Comparison of ENCODE assay signal across 11 mouse cellular contexts in genomic region chr5:137682526-137682925, GRCm38 (mm10). TPM values are rescaled to one million over a fixed set of nuclear protein-coding genes. Genes with fewer than 3 reads are reported as not detected.
A peak's percentile ranks its signal among the peaks of the same experiment; 100 is the strongest.
DNase-seq lines count a peak whose midpoint lies in the region; ATAC-seq and TF ChIP-seq lines count a peak whose summit lies in the region.
"Had no signal": no experiment of that assay in that cellular context is flagged by ENCODE, and none has a peak within 500 bp of the region (broad histone marks: within the 10 kb centered on the region; RNA-seq: fewer than 3 reads in every experiment).

No protein-coding gene starts in this region.

- H3K27me3 ChIP-seq in intestine, embryonic 14.5 days (replicated peaks; ENCODE audit: control insufficient read depth, insufficient read depth, low read length), result no peaks in the 10 kb centered on the region
- H3K27me3 ChIP-seq in intestine, embryonic 16.5 days (replicated peaks; ENCODE audit: control insufficient read depth, insufficient read depth, low read length), result no peaks in the 10 kb centered on the region
- H3K27me3 ChIP-seq in forebrain, embryonic 15.5 days, result no peaks in the 10 kb centered on the region
- no peaks in the 10 kb centered on the region for H3K27me3 ChIP-seq in liver, postnatal 0 days (ENCODE audit: insufficient read depth, low read length)

- no peak for TF ChIP-seq CTCF in liver, postnatal 0 days (IDR thresholded peaks at IDR 0.05; ENCODE audit: low read depth)

- no peak for ATAC-seq in intestine, embryonic 14.5 days (replicated peaks; ENCODE audit: low FRiP score, low TSS enrichment, low read depth)
- no peak for ATAC-seq in intestine, embryonic 16.5 days
- no peak for ATAC-seq in forebrain, embryonic 15.5 days (replicated peaks)
- ATAC-seq in liver, postnatal 0 days, result no peak
- ATAC-seq in CD4-positive, CD25-positive, alpha-beta regulatory T cell, adult 4 months, result no peak

- H3K27ac ChIP-seq in intestine, embryonic 14.5 days (ENCODE audit: low read depth), result no peak overlapping the region
- no peak overlapping the region for H3K27ac ChIP-seq in intestine, embryonic 16.5 days (ENCODE audit: low read length)
- H3K27ac ChIP-seq in forebrain, embryonic 15.5 days (replicated peaks), result no peak overlapping the region; the same call in 1 of the 2 replicates
- H3K27ac ChIP-seq in liver, postnatal 0 days (ENCODE audit: low read depth), result no peak overlapping the region

- peaks cover 9% of the 10 kb centered on the region for H3K4me1 ChIP-seq in intestine, embryonic 14.5 days (replicated peaks; ENCODE audit: control insufficient read depth, insufficient read depth, low read length)
- H3K4me1 ChIP-seq in intestine, embryonic 16.5 days (ENCODE audit: control insufficient read depth, insufficient read depth, low read length), result peaks cover 16% of the 10 kb centered on the region
- H3K4me1 ChIP-seq in forebrain, embryonic 15.5 days, result peaks cover 27% of the 10 kb centered on the region
- peaks cover 45% of the 10 kb centered on the region for H3K4me1 ChIP-seq in liver, postnatal 0 days (ENCODE audit: insufficient read depth)

- no peak for DNase-seq in intestine, embryonic 14.5 days (ENCODE audit: low spot score)
- DNase-seq in brain, adult 2 months (ENCODE audit: low read depth, low spot score), result peak; percentile 68
- DNase-seq in liver, postnatal 0 days, result no peak
- DNase-seq in embryo, embryonic 9.5 days (ENCODE audit: extremely low spot score), result no peak
- no peak for DNase-seq in spleen, adult 12 weeks (ENCODE audit: low spot score)
- DNase-seq: adrenal gland, postnatal 10 days; cerebellum, adult 9-11 months; thymus, postnatal 25 days had no signal

- H3K4me3 ChIP-seq in intestine, embryonic 14.5 days (ENCODE audit: low read depth, low read length), result no peak overlapping the region
- no peak overlapping the region for H3K4me3 ChIP-seq in intestine, embryonic 16.5 days (ENCODE audit: low read length)
- peak overlapping the region; percentile 16; the same call in 1 of the 2 replicates for H3K4me3 ChIP-seq in forebrain, embryonic 15.5 days
- peak overlapping the region; percentile 89 for H3K4me3 ChIP-seq in liver, postnatal 0 days (ENCODE audit: low read depth, low read length)

- no peak for TF ChIP-seq EP300 in liver, postnatal 0 days (IDR thresholded peaks at IDR 0.05; ENCODE audit: low read depth)

- peak overlapping the region; percentile 85 for H3K4me2 ChIP-seq in intestine, embryonic 14.5 days (ENCODE audit: low read length)
- no peak overlapping the region for H3K4me2 ChIP-seq in intestine, embryonic 16.5 days (ENCODE audit: low read depth, low read length)
- H3K4me2 ChIP-seq in forebrain, embryonic 15.5 days (replicated peaks), result peak overlapping the region; percentile 87
- peak overlapping the region; percentile 94 for H3K4me2 ChIP-seq in liver, postnatal 0 days (ENCODE audit: low read depth, low read length)

- 89% methylated on average over 6 of the region's 6 CpGs for WGBS in intestine, embryonic 14.5 days
- WGBS in intestine, embryonic 16.5 days, result 86% methylated on average over 6 of the region's 6 CpGs
- WGBS in forebrain, embryonic 15.5 days, result 56% methylated on average over 6 of the region's 6 CpGs
- WGBS in liver, postnatal 0 days (ENCODE audit: insufficient replicate concordance), result 92% methylated on average over 6 of the region's 6 CpGs

- no peak overlapping the region for H3K9ac ChIP-seq in intestine, embryonic 14.5 days (ENCODE audit: low read length)
- no peak overlapping the region; the same call in 1 of the 2 replicates for H3K9ac ChIP-seq in intestine, embryonic 16.5 days (ENCODE audit: low read depth, low read length)
- H3K9ac ChIP-seq in forebrain, embryonic 15.5 days (replicated peaks), result no peak overlapping the region
- peak overlapping the region; percentile 1; the same call in 1 of the 2 replicates for H3K9ac ChIP-seq in liver, postnatal 0 days (replicated peaks)

- H3K36me3 ChIP-seq in intestine, embryonic 14.5 days (ENCODE audit: control insufficient read depth, insufficient read depth, low read length), result 0 out of 2 replicates have a peak, but pooled peaks cover 6% of the 10 kb centered on the region
- no peaks in the 10 kb centered on the region for H3K36me3 ChIP-seq in intestine, embryonic 16.5 days (ENCODE audit: control insufficient read depth, insufficient read depth, low read length)
- H3K36me3 ChIP-seq in forebrain, embryonic 15.5 days, result no peaks in the 10 kb centered on the region
- peaks cover 36% of the 10 kb centered on the region for H3K36me3 ChIP-seq in liver, postnatal 0 days (replicated peaks; ENCODE audit: insufficient read depth, low read length)

- no peaks in the 10 kb centered on the region for H3K9me3 ChIP-seq in intestine, embryonic 14.5 days (ENCODE audit: control insufficient read depth, low read length)
- no peaks in the 10 kb centered on the region for H3K9me3 ChIP-seq in intestine, embryonic 16.5 days (ENCODE audit: control insufficient read depth, low read length)
- no peaks in the 10 kb centered on the region for H3K9me3 ChIP-seq in forebrain, embryonic 15.5 days
- H3K9me3 ChIP-seq in liver, postnatal 0 days (ENCODE audit: low read length), result no peaks in the 10 kb centered on the region

RNA-seq across cellular contexts. Expression of gene Agfg2, which starts 2.0 kb away (rescaled TPM):
- 16.0 and 16.4 TPM in 2 replicates for polyA plus RNA-seq in intestine, embryonic 14.5 days (2014; fragmentation: Nextera tagmentation; extraction: Ambion mirVana)
- 18.6 and 19.8 TPM in 2 replicates for polyA plus RNA-seq in intestine, embryonic 16.5 days (2015; fragmentation: Nextera tagmentation; extraction: Ambion mirVana)
- 21.2 and 22.7 TPM in 2 replicates for polyA plus RNA-seq in forebrain, embryonic 15.5 days (2015; fragmentation: Nextera tagmentation; extraction: Ambion mirVana)
- 29.5 and 34.1 TPM in 2 replicates for polyA plus RNA-seq in liver, postnatal 0 days (2015; fragmentation: Nextera tagmentation; extraction: Ambion mirVana)
- polyA plus RNA-seq in CD4-positive, CD25-positive, alpha-beta regulatory T cell, adult 4 months (2017; shearing (Covaris generic)), result 10 to 100 TPM; 14.3 to 15.7 TPM

RNA-seq across cellular contexts. Expression of gene Irs3, which starts 37.0 kb away (rescaled TPM):
- polyA plus RNA-seq in intestine, embryonic 14.5 days (2014; fragmentation: Nextera tagmentation; extraction: Ambion mirVana), result 0.08 TPM in 1 of 2 replicates, not detected in the other
- polyA plus RNA-seq in intestine, embryonic 16.5 days (2015; fragmentation: Nextera tagmentation; extraction: Ambion mirVana), result 0.23 and 0.27 TPM in 2 replicates
- polyA plus RNA-seq in forebrain, embryonic 15.5 days (2015; fragmentation: Nextera tagmentation; extraction: Ambion mirVana), result 0.11 TPM in 1 of 2 replicates, not detected in the other
- 0.11 TPM in 1 of 2 replicates, not detected in the other for polyA plus RNA-seq in liver, postnatal 0 days (2015; fragmentation: Nextera tagmentation; extraction: Ambion mirVana)
- polyA plus RNA-seq in CD4-positive, CD25-positive, alpha-beta regulatory T cell, adult 4 months (2017; shearing (Covaris generic)), result not detected

RNA-seq across cellular contexts. Expression of gene Sap25, which starts 41.4 kb away (rescaled TPM):
- 6.9 and 10.2 TPM in 2 replicates for polyA plus RNA-seq in intestine, embryonic 14.5 days (2014; fragmentation: Nextera tagmentation; extraction: Ambion mirVana)
- polyA plus RNA-seq in intestine, embryonic 16.5 days (2015; fragmentation: Nextera tagmentation; extraction: Ambion mirVana), result 6.4 and 8.1 TPM in 2 replicates
- polyA plus RNA-seq in forebrain, embryonic 15.5 days (2015; fragmentation: Nextera tagmentation; extraction: Ambion mirVana), result 4.5 and 8.5 TPM in 2 replicates
- polyA plus RNA-seq in liver, postnatal 0 days (2015; fragmentation: Nextera tagmentation; extraction: Ambion mirVana), result 3.4 and 4.0 TPM in 2 replicates
- 10 to 100 TPM; 43.0 to 46.6 TPM for polyA plus RNA-seq in CD4-positive, CD25-positive, alpha-beta regulatory T cell, adult 4 months (2017; shearing (Covaris generic))

RNA-seq across cellular contexts. Expression of gene Gm20605, which starts 53.6 kb away (rescaled TPM):
- polyA plus RNA-seq in intestine, embryonic 14.5 days (2014; fragmentation: Nextera tagmentation; extraction: Ambion mirVana), result 9.2 and 10.1 TPM in 2 replicates
- 10.8 and 12.2 TPM in 2 replicates for polyA plus RNA-seq in intestine, embryonic 16.5 days (2015; fragmentation: Nextera tagmentation; extraction: Ambion mirVana)
- polyA plus RNA-seq in forebrain, embryonic 15.5 days (2015; fragmentation: Nextera tagmentation; extraction: Ambion mirVana), result 6.9 and 7.8 TPM in 2 replicates
- polyA plus RNA-seq in liver, postnatal 0 days (2015; fragmentation: Nextera tagmentation; extraction: Ambion mirVana), result 2.4 and 2.6 TPM in 2 replicates
- polyA plus RNA-seq in CD4-positive, CD25-positive, alpha-beta regulatory T cell, adult 4 months (2017; shearing (Covaris generic)), result 10 to 100 TPM; 11.5 to 15.5 TPM

RNA-seq across cellular contexts. Expression of gene Lrch4, which starts 53.6 kb away (rescaled TPM):
- polyA plus RNA-seq in intestine, embryonic 14.5 days (2014; fragmentation: Nextera tagmentation; extraction: Ambion mirVana), result 31.2 and 35.3 TPM in 2 replicates
- polyA plus RNA-seq in intestine, embryonic 16.5 days (2015; fragmentation: Nextera tagmentation; extraction: Ambion mirVana), result 34.5 and 37.8 TPM in 2 replicates
- polyA plus RNA-seq in forebrain, embryonic 15.5 days (2015; fragmentation: Nextera tagmentation; extraction: Ambion mirVana), result 21.4 and 22.1 TPM in 2 replicates
- polyA plus RNA-seq in liver, postnatal 0 days (2015; fragmentation: Nextera tagmentation; extraction: Ambion mirVana), result 24.1 and 24.3 TPM in 2 replicates
- 10 to 100 TPM; 46.5 to 81.2 TPM for polyA plus RNA-seq in CD4-positive, CD25-positive, alpha-beta regulatory T cell, adult 4 months (2017; shearing (Covaris generic))

Comparison
In these comparisons a context has a peak if more than half of its experiments do, and no peak if none do; other contexts are left out.
1. H3K4me3 ChIP-seq: peak in forebrain, embryonic 15.5 days (single experiment) and liver, postnatal 0 days (single experiment); none in intestine, embryonic 14.5 days (single experiment) and intestine, embryonic 16.5 days (single experiment).